Mouse (Mus musculus) stomach, embryonic 15.5 days (tissue): ENCODE data around the gene Tmem248. TPM values are rescaled to one million over a fixed set of nuclear protein-coding genes. Genes with fewer than 3 reads are reported as not detected.

Source experiments
- ATAC-seq: fragments of 200-750 bp; cut with Nextera tagmentation; 2 replicates; pipeline ENCODE4 v1.8.0; 2017; ENCODE audit warnings: low read depth, moderate number of reproducible peaks, moderate TSS enrichment; ENCODE audit not compliant: insufficient read depth, low FRiP score
- H3K27ac ChIP-seq: fragments of 300-500 bp; sonication (generic); 2 replicates; pipeline ENCODE4 v1.5.1; 2015; ENCODE audit warnings: mild to moderate bottlenecking, inconsistent platforms
- H3K27me3 ChIP-seq: fragments of 300-500 bp; sonication (generic); replicated peaks from 2 replicates; pipeline ENCODE4 v1.6.1; 2015; ENCODE audit warnings: inconsistent platforms
- H3K36me3 ChIP-seq: fragments of 300-500 bp; sonication (generic); 2 replicates; pipeline ENCODE4 v1.6.1; 2015; ENCODE audit warnings: inconsistent platforms
- H3K4me1 ChIP-seq: fragments of 300-500 bp; sonication (generic); 2 replicates; pipeline ENCODE4 v1.6.1; 2015; ENCODE audit warnings: inconsistent platforms
- H3K4me2 ChIP-seq: fragments of 300-500 bp; sonication (generic); 2 replicates; pipeline ENCODE4 v1.6.1; 2015; ENCODE audit warnings: mild to moderate bottlenecking, inconsistent platforms
- H3K4me3 ChIP-seq: fragments of 300-500 bp; sonication (generic); replicated peaks from 2 replicates; pipeline ENCODE4 v1.5.1; 2015; ENCODE audit warnings: inconsistent platforms
- H3K9ac ChIP-seq: fragments of 300-500 bp; sonication (generic); 2 replicates; pipeline ENCODE4 v1.6.1; 2015; ENCODE audit warnings: inconsistent platforms
- H3K9me3 ChIP-seq: fragments of 300-500 bp; sonication (generic); 2 replicates; pipeline ENCODE4 v1.6.1; 2016; ENCODE audit warnings: inconsistent platforms
- WGBS: fragments of 180-500 bp; shearing (Covaris S2); methylation state at CpG from one replicate; pipeline ENCODE4 v1.1.7; 2015; 5-methylcytosine and 5-hydroxymethylcytosine counted together
- polyA plus RNA-seq: library from polyadenylated mRNA; unstranded; fragments of >200 nt; fragmentation: Nextera tagmentation; extraction: Ambion mirVana; gene quantifications from 2 replicates; pipeline ENCODE4 v1.2.1, GENCODE M21; 2015

The Tmem248 gene
- polyA plus RNA-seq: 37.3 and 43.1 TPM in 2 replicates

GRCm38 (mm10) chr5:130216781-130217180, at the start of gene Tmem248:
TSS of gene Tmem248 (plus strand) at chr5:130217081.
- Histone ChIP-seq H3K27me3 (no peaks in the 10 kb centered on the region), H3K4me3 (no peak within 1 kb of the TSS), H3K9ac (no peak within 1 kb of the TSS), H3K4me1 (no peaks in the 10 kb centered on the region), H3K9me3 (no peaks in the 10 kb centered on the region), H3K36me3 (peaks cover 17% of the 10 kb centered on the region), H3K4me2 (no peak within 1 kb of the TSS), H3K27ac (no peak within 1 kb of the TSS)
- no peak for ATAC-seq
- WGBS: 81% methylated on average over 7 of the region's 7 CpGs

GRCm38 (mm10) chr5:130169109-130169508, 47.8 kb upstream of the Tmem248 start:
- Histone ChIP-seq H3K4me2 (no peak overlapping the region), H3K9ac (no peak overlapping the region), H3K27me3 (no peaks in the 10 kb centered on the region), H3K4me1 (peaks cover 12% of the 10 kb centered on the region), H3K4me3 (no peak overlapping the region), H3K36me3 (no peaks in the 10 kb centered on the region), H3K9me3 (no peaks in the 10 kb centered on the region), H3K27ac (no peak overlapping the region)
- no peak for ATAC-seq
- 40% methylated on average over 6 of the region's 6 CpGs for WGBS

GRCm38 (mm10) chr5:130170666-130171422, 46.0 kb upstream of the Tmem248 start:
- ATAC-seq: peak; percentile 69
- no peaks in the 10 kb centered on the region for H3K9me3 ChIP-seq
- H3K4me1 ChIP-seq: peaks cover 12% of the 10 kb centered on the region
- peak overlapping the region; percentile 57 for H3K4me2 ChIP-seq
- WGBS: 10% methylated on average over 6 of the region's 6 CpGs
- peak overlapping the region; percentile 88 for H3K27ac ChIP-seq
- H3K36me3 ChIP-seq: no peaks in the 10 kb centered on the region
- peak overlapping the region; percentile 92 for H3K4me3 ChIP-seq
- peak overlapping the region; percentile 59; the same call in 1 of the 2 replicates for H3K9ac ChIP-seq
- H3K27me3 ChIP-seq: no peaks in the 10 kb centered on the region

GRCm38 (mm10) chr5:130171423-130171954, 45.4 kb upstream of the Tmem248 start, which contains the start of gene Rabgef1:
TSS of gene Rabgef1 (plus strand) at chr5:130171798.
- Histone ChIP-seq H3K9me3 (no peaks in the 10 kb centered on the region), H3K4me1 (peaks cover 12% of the 10 kb centered on the region), H3K27ac (peak within 1 kb of the TSS; percentile 88), H3K4me3 (peak within 1 kb of the TSS; percentile 92), H3K27me3 (no peaks in the 10 kb centered on the region), H3K9ac (peak within 1 kb of the TSS; percentile 72), H3K4me2 (peak within 1 kb of the TSS; percentile 58), H3K36me3 (no peaks in the 10 kb centered on the region)
- ATAC-seq: peak; percentile 95
- under 1% methylated on average over 52 of the region's 62 CpGs for WGBS

- Histone ChIP-seq H3K27me3 (no peaks in the 10 kb centered on the region), H3K9ac (peak overlapping the region; percentile 72), H3K9me3 (no peaks in the 10 kb centered on the region), H3K27ac (peak overlapping the region; percentile 86), H3K4me3 (peak overlapping the region; percentile 92), H3K4me1 (peaks cover 12% of the 10 kb centered on the region), H3K36me3 (no peaks in the 10 kb centered on the region), H3K4me2 (peak overlapping the region; percentile 58)
- peak; percentile 3 for ATAC-seq
- under 1% methylated on average over 37 of the region's 46 CpGs for WGBS
Observed at GRCm38 (mm10) chr5:130171956-130172601, 44.8 kb upstream of the Tmem248 start.

- Histone ChIP-seq H3K36me3 (no peaks in the 10 kb centered on the region), H3K27ac (no peak overlapping the region), H3K4me3 (peak overlapping the region; percentile 92), H3K9ac (no peak overlapping the region), H3K4me1 (peaks cover 16% of the 10 kb centered on the region), H3K27me3 (no peaks in the 10 kb centered on the region), H3K9me3 (no peaks in the 10 kb centered on the region), H3K4me2 (peak overlapping the region; percentile 58)
- ATAC-seq: no peak
- WGBS: 82% methylated on average over 4 of the region's 4 CpGs
Observed at GRCm38 (mm10) chr5:130173012-130173411, 43.9 kb upstream of the Tmem248 start.

GRCm38 (mm10) chr5:130177871-130178270, 39.0 kb upstream of the Tmem248 start:
- no peaks in the 10 kb centered on the region for H3K9me3 ChIP-seq
- H3K4me2 ChIP-seq: no peak overlapping the region
- no peak for ATAC-seq
- H3K4me1 ChIP-seq: peaks cover 17% of the 10 kb centered on the region; the same call in 1 of the 2 replicates
- H3K36me3 ChIP-seq: no peaks in the 10 kb centered on the region
- H3K27me3 ChIP-seq: no peaks in the 10 kb centered on the region
- WGBS: 40% methylated on average over 4 of the region's 4 CpGs
- no peak overlapping the region for H3K4me3 ChIP-seq
- 0 out of 2 replicates have a peak overlapping the region, but pooled peaks have one; percentile 18 for H3K27ac ChIP-seq
- H3K9ac ChIP-seq: no peak overlapping the region

GRCm38 (mm10) chr5:130180362-130180761, 36.5 kb upstream of the Tmem248 start:
- 75% methylated on average over 7 of the region's 7 CpGs for WGBS
- Histone ChIP-seq H3K4me2 (no peak overlapping the region), H3K9ac (no peak overlapping the region), H3K36me3 (no peaks in the 10 kb centered on the region), H3K4me1 (0 out of 2 replicates have a peak, but pooled peaks cover 23% of the 10 kb centered on the region), H3K27me3 (no peaks in the 10 kb centered on the region), H3K27ac (no peak overlapping the region), H3K4me3 (no peak overlapping the region), H3K9me3 (no peaks in the 10 kb centered on the region)
- no peak for ATAC-seq

- ATAC-seq: no peak
- no peak overlapping the region for H3K4me3 ChIP-seq
- 0 out of 2 replicates have a peak, but pooled peaks cover 24% of the 10 kb centered on the region for H3K4me1 ChIP-seq
- H3K9me3 ChIP-seq: no peaks in the 10 kb centered on the region
- no peaks in the 10 kb centered on the region for H3K36me3 ChIP-seq
- 69% methylated on average over 6 of the region's 6 CpGs for WGBS
- H3K27ac ChIP-seq: peak overlapping the region; percentile 18; the same call in 1 of the 2 replicates
- no peak overlapping the region for H3K9ac ChIP-seq
- H3K27me3 ChIP-seq: no peaks in the 10 kb centered on the region
- H3K4me2 ChIP-seq: no peak overlapping the region
Observed at GRCm38 (mm10) chr5:130181740-130182540, 34.9 kb upstream of the Tmem248 start.

- H3K4me2 ChIP-seq: no peak overlapping the region
- H3K4me1 ChIP-seq: 0 out of 2 replicates have a peak, but pooled peaks cover 24% of the 10 kb centered on the region
- H3K36me3 ChIP-seq: no peaks in the 10 kb centered on the region
- peak overlapping the region; percentile 18; the same call in 1 of the 2 replicates for H3K27ac ChIP-seq
- ATAC-seq: no peak
- no peaks in the 10 kb centered on the region for H3K9me3 ChIP-seq
- H3K9ac ChIP-seq: no peak overlapping the region
- WGBS: 48% methylated on average over 3 of the region's 3 CpGs
- H3K27me3 ChIP-seq: no peaks in the 10 kb centered on the region
- H3K4me3 ChIP-seq: no peak overlapping the region
Observed at GRCm38 (mm10) chr5:130182541-130182821, 34.4 kb upstream of the Tmem248 start.

GRCm38 (mm10) chr5:130184193-130184856, 32.6 kb upstream of the Tmem248 start:
- no peak overlapping the region for H3K27ac ChIP-seq
- H3K9ac ChIP-seq: no peak overlapping the region
- H3K4me1 ChIP-seq: 0 out of 2 replicates have a peak, but pooled peaks cover 18% of the 10 kb centered on the region
- H3K9me3 ChIP-seq: no peaks in the 10 kb centered on the region
- WGBS: 80% methylated on average over 9 of the region's 9 CpGs
- H3K4me3 ChIP-seq: no peak overlapping the region
- no peaks in the 10 kb centered on the region for H3K27me3 ChIP-seq
- H3K4me2 ChIP-seq: no peak overlapping the region
- H3K36me3 ChIP-seq: peaks cover 2% of the 10 kb centered on the region
- ATAC-seq: no peak
